Mouse (Mus musculus): Measurements from ENCODE around the gene Wwc1. TPM values are rescaled to one million over a fixed set of nuclear protein-coding genes. Genes with fewer than 3 reads are reported as not detected.
"Not testable (repeated sequence)": the region's sequence is repeated elsewhere in the genome, so short reads cannot be mapped to it uniquely, and the experiment has no call there.

The Wwc1 gene
- total RNA-seq, 2 experiments from 2014 or later = 1.0 to 2.6 TPM

GRCm38 (mm10) chr11:35841738-35842325 lies 138.5 kb downstream of the Wwc1 start:
- DNase-seq = no peak
- intact Hi-C loops (cut with DNase I) = loop anchor here (2.0 kb wide), 1 partner anchor 159 kb away; no protein-coding TSS in a partner anchor

- DNase-seq = not testable (repeated sequence)
- intact Hi-C loops (cut with DNase I) = loop anchor here (2.0 kb wide), 1 partner anchor 160 kb away; no protein-coding TSS in a partner anchor
Measured at GRCm38 (mm10) chr11:35840806-35841205, 139.5 kb downstream of the Wwc1 start.

GRCm38 (mm10) chr11:35840282-35840681 lies 140.0 kb downstream of the Wwc1 start:
- intact Hi-C loops (cut with DNase I) = loop anchor here (2.0 kb wide), 1 partner anchor 161 kb away; no protein-coding TSS in a partner anchor
- no peak for DNase-seq

- intact Hi-C loops (cut with DNase I) = loop anchor here (10.0 kb wide), 1 partner anchor 1004 kb away; the partner anchor contains the start of gene Spdl1
- DNase-seq = peak; percentile 86 to 89
Measured at GRCm38 (mm10) chr11:35838345-35839338, 141.7 kb downstream of the Wwc1 start.

- no peak for DNase-seq
- intact Hi-C loops (cut with DNase I) = loop anchor here (10.0 kb wide), 1 partner anchor 1003 kb away; the partner anchor contains the start of gene Spdl1
Measured at GRCm38 (mm10) chr11:35837156-35838126, 142.9 kb downstream of the Wwc1 start.

- intact Hi-C loops (cut with DNase I) = loop anchor here (2.0 to 10.0 kb wide), 2 partner anchors 63 to 999 kb away; partner anchors contain the start of gene Spdl1
- DNase-seq = peak; percentile 93 to 94
Measured at GRCm38 (mm10) chr11:35834022-35834760, 146.1 kb downstream of the Wwc1 start, which contains the start of gene Rars. Gene Rars, minus strand, starts transcription at chr11:35834506.

GRCm38 (mm10) chr11:35833270-35833669 lies 147.1 kb downstream of the Wwc1 start:
- intact Hi-C loops (cut with DNase I) = loop anchor here (10.0 kb wide), 1 partner anchor 998 kb away; the partner anchor contains the start of gene Spdl1
- no peak for DNase-seq

GRCm38 (mm10) chr11:35832139-35832538 lies 148.2 kb downstream of the Wwc1 start:
- intact Hi-C loops (cut with DNase I) = loop anchor here (10.0 kb wide), 1 partner anchor 997 kb away; the partner anchor contains the start of gene Spdl1

GRCm38 (mm10) chr11:35827714-35828113 lies 152.6 kb downstream of the Wwc1 start:
- DNase-seq = no peak
- intact Hi-C loops (cut with DNase I) = no loop called here

More at GRCm38 (mm10) chr11:35832139-35832538, 148.2 kb downstream of the Wwc1 start:
- DNase-seq = no peak

- intact Hi-C loops (cut with DNase I) = no loop called here
- no peak for DNase-seq
Measured at GRCm38 (mm10) chr11:35816316-35816715, 164.0 kb downstream of the Wwc1 start.

- DNase-seq = no peak
- intact Hi-C loops (cut with DNase I) = no loop called here
Measured at GRCm38 (mm10) chr11:35811458-35811857, 168.9 kb downstream of the Wwc1 start.

GRCm38 (mm10) chr11:35801332-35801731 lies 179.0 kb downstream of the Wwc1 start:
- DNase-seq = no peak
- intact Hi-C loops (cut with DNase I) = no loop called here

GRCm38 (mm10) chr11:35798874-35799273 lies 181.5 kb downstream of the Wwc1 start, which contains the start of gene Fbll1:
Gene Fbll1, minus strand, starts transcription at chr11:35798884.
- intact Hi-C loops (cut with DNase I) = no loop called here
- peak; percentile 14 to 19 for DNase-seq

- intact Hi-C loops (cut with DNase I) = no loop called here
Measured at GRCm38 (mm10) chr11:35798495-35798820, 181.9 kb downstream of the Wwc1 start.

GRCm38 (mm10) chr11:35797751-35798494 lies 182.4 kb downstream of the Wwc1 start:
- no peak for DNase-seq
- intact Hi-C loops (cut with DNase I) = no loop called here

More at GRCm38 (mm10) chr11:35798495-35798820, 181.9 kb downstream of the Wwc1 start:
- no peak for DNase-seq

GRCm38 (mm10) chr11:35792800-35793199 lies 187.5 kb downstream of the Wwc1 start:
- DNase-seq; intact Hi-C loops (cut with DNase I): not testable (repeated sequence)

- intact Hi-C loops (cut with DNase I) = no loop called here
- no peak for DNase-seq
Measured at GRCm38 (mm10) chr11:35788443-35788842, 191.9 kb downstream of the Wwc1 start.
